Mouse (Mus musculus): ENCODE data around the gene Olfr10. TPM values are rescaled to one million over a fixed set of nuclear protein-coding genes. Genes with fewer than 3 reads are reported as not detected.
A peak's percentile ranks its signal among the peaks of the same experiment; 100 is the strongest.

Gene Olfr10
- polyA plus RNA-seq (2015; fragmentation: Nextera tagmentation; extraction: Ambion mirVana), result not detected in 2 replicates

- no peak for TF ChIP-seq EP300 (optimal IDR thresholded peaks at IDR 0.05)
- TF ChIP-seq CTCF (IDR thresholded peaks at IDR 0.05; ENCODE audit: low read depth), result no peak
- Histone ChIP-seq H3K36me3 (ENCODE audit: control insufficient read depth, insufficient read depth, low read length) (no peaks in the 10 kb centered on the region), H3K4me1 (replicated peaks; ENCODE audit: control insufficient read depth, insufficient read depth) (no peaks in the 10 kb centered on the region), H3K9ac (ENCODE audit: low read length) (no peak within 1 kb of the TSS), H3K9me3 (ENCODE audit: control insufficient read depth, low read length) (no peaks in the 10 kb centered on the region), H3K27me3 (ENCODE audit: control insufficient read depth, insufficient read depth, low read length) (no peaks in the 10 kb centered on the region), H3K27ac (replicated peaks) (no peak within 1 kb of the TSS), H3K4me3 (ENCODE audit: low read depth, low read length) (no peak within 1 kb of the TSS), H3K4me2 (replicated peaks; ENCODE audit: low read depth) (no peak within 1 kb of the TSS)
- DNase-seq (ENCODE audit: low spot score) (no peak), ATAC-seq (ENCODE audit: low FRiP score, low TSS enrichment) (no peak)
Measured at GRCm38 (mm10) chr11:49304441-49304840, at the start of gene Olfr10. TSS of gene Olfr10 (plus strand) at chr11:49304741.

- ATAC-seq (ENCODE audit: low FRiP score, low TSS enrichment) (no peak), DNase-seq (ENCODE audit: low spot score) (no peak)
- H3K27me3 ChIP-seq (ENCODE audit: control insufficient read depth, insufficient read depth, low read length), result no peaks in the 10 kb centered on the region
- no peak overlapping the region for H3K4me2 ChIP-seq (replicated peaks; ENCODE audit: low read depth)
- H3K27ac ChIP-seq (replicated peaks), result no peak overlapping the region
- no peaks in the 10 kb centered on the region for H3K9me3 ChIP-seq (ENCODE audit: control insufficient read depth, low read length)
- WGBS, result 77% methylated on average over 2 of the region's 2 CpGs
- no peaks in the 10 kb centered on the region for H3K4me1 ChIP-seq (replicated peaks; ENCODE audit: control insufficient read depth, insufficient read depth)
- peaks cover 28% of the 10 kb centered on the region for H3K36me3 ChIP-seq (ENCODE audit: control insufficient read depth, insufficient read depth, low read length)
- H3K9ac ChIP-seq (ENCODE audit: low read length), result no peak overlapping the region
- no peak for TF ChIP-seq EP300 (optimal IDR thresholded peaks at IDR 0.05)
- TF ChIP-seq CTCF (IDR thresholded peaks at IDR 0.05; ENCODE audit: low read depth), result no peak
- H3K4me3 ChIP-seq (ENCODE audit: low read depth, low read length), result no peak overlapping the region
Measured at GRCm38 (mm10) chr11:49259296-49259695, 45.2 kb upstream of the Olfr10 start.

- Histone ChIP-seq H3K9ac (ENCODE audit: low read length) (no peak overlapping the region), H3K4me2 (replicated peaks; ENCODE audit: low read depth) (no peak overlapping the region), H3K4me3 (ENCODE audit: low read depth, low read length) (no peak overlapping the region), H3K4me1 (replicated peaks; ENCODE audit: control insufficient read depth, insufficient read depth) (no peaks in the 10 kb centered on the region), H3K36me3 (ENCODE audit: control insufficient read depth, insufficient read depth, low read length) (peaks cover 25% of the 10 kb centered on the region), H3K27ac (replicated peaks) (no peak overlapping the region), H3K9me3 (ENCODE audit: control insufficient read depth, low read length) (no peaks in the 10 kb centered on the region), H3K27me3 (ENCODE audit: control insufficient read depth, insufficient read depth, low read length) (no peaks in the 10 kb centered on the region)
- WGBS, result 29% methylated on average over 1 of the region's 1 CpGs
- no peak for TF ChIP-seq CTCF (IDR thresholded peaks at IDR 0.05; ENCODE audit: low read depth)
- no peak for TF ChIP-seq EP300 (optimal IDR thresholded peaks at IDR 0.05)
- DNase-seq (ENCODE audit: low spot score) (no peak), ATAC-seq (ENCODE audit: low FRiP score, low TSS enrichment) (no peak)
Measured at GRCm38 (mm10) chr11:49259829-49260228, 44.7 kb upstream of the Olfr10 start.

GRCm38 (mm10) chr11:49260598-49261312 is 43.8 kb upstream of the Olfr10 start:
- no peaks in the 10 kb centered on the region for H3K9me3 ChIP-seq (ENCODE audit: control insufficient read depth, low read length)
- peak; percentile 31; the same call in 1 of the 2 replicates for ATAC-seq (ENCODE audit: low FRiP score, low TSS enrichment)
- 85% methylated on average over 21 of the region's 21 CpGs for WGBS
- H3K27ac ChIP-seq (replicated peaks), result no peak overlapping the region
- peak; percentile 42 for DNase-seq (ENCODE audit: low spot score)
- no peak overlapping the region for H3K9ac ChIP-seq (ENCODE audit: low read length)
- no peaks in the 10 kb centered on the region for H3K4me1 ChIP-seq (replicated peaks; ENCODE audit: control insufficient read depth, insufficient read depth)
- TF ChIP-seq CTCF (IDR thresholded peaks at IDR 0.05; ENCODE audit: low read depth) (no peak), EP300 (optimal IDR thresholded peaks at IDR 0.05) (no peak)
- H3K4me2 ChIP-seq (replicated peaks; ENCODE audit: low read depth), result no peak overlapping the region
- H3K27me3 ChIP-seq (ENCODE audit: control insufficient read depth, insufficient read depth, low read length), result no peaks in the 10 kb centered on the region
- H3K4me3 ChIP-seq (ENCODE audit: low read depth, low read length), result no peak overlapping the region
- peaks cover 24% of the 10 kb centered on the region for H3K36me3 ChIP-seq (ENCODE audit: control insufficient read depth, insufficient read depth, low read length)

- 90% methylated on average over 14 of the region's 14 CpGs for WGBS
- Histone ChIP-seq H3K9me3 (ENCODE audit: control insufficient read depth, low read length) (no peaks in the 10 kb centered on the region), H3K4me3 (ENCODE audit: low read depth, low read length) (no peak overlapping the region), H3K4me1 (replicated peaks; ENCODE audit: control insufficient read depth, insufficient read depth) (no peaks in the 10 kb centered on the region), H3K4me2 (replicated peaks; ENCODE audit: low read depth) (no peak overlapping the region), H3K9ac (ENCODE audit: low read length) (no peak overlapping the region), H3K27me3 (ENCODE audit: control insufficient read depth, insufficient read depth, low read length) (no peaks in the 10 kb centered on the region), H3K27ac (replicated peaks) (no peak overlapping the region), H3K36me3 (ENCODE audit: control insufficient read depth, insufficient read depth, low read length) (peaks cover 24% of the 10 kb centered on the region)
- TF ChIP-seq CTCF (IDR thresholded peaks at IDR 0.05; ENCODE audit: low read depth) (no peak), EP300 (optimal IDR thresholded peaks at IDR 0.05) (no peak)
- DNase-seq (ENCODE audit: low spot score), result no peak
- no peak for ATAC-seq (ENCODE audit: low FRiP score, low TSS enrichment)
Measured at GRCm38 (mm10) chr11:49261313-49261855, 43.2 kb upstream of the Olfr10 start.

- Histone ChIP-seq H3K36me3 (ENCODE audit: control insufficient read depth, insufficient read depth, low read length) (peaks cover 24% of the 10 kb centered on the region), H3K4me2 (replicated peaks; ENCODE audit: low read depth) (no peak overlapping the region), H3K4me1 (replicated peaks; ENCODE audit: control insufficient read depth, insufficient read depth) (no peaks in the 10 kb centered on the region), H3K9me3 (ENCODE audit: control insufficient read depth, low read length) (no peaks in the 10 kb centered on the region), H3K27ac (replicated peaks) (no peak overlapping the region), H3K9ac (ENCODE audit: low read length) (no peak overlapping the region), H3K27me3 (ENCODE audit: control insufficient read depth, insufficient read depth, low read length) (no peaks in the 10 kb centered on the region), H3K4me3 (ENCODE audit: low read depth, low read length) (no peak overlapping the region)
- DNase-seq (ENCODE audit: low spot score), result no peak
- ATAC-seq (ENCODE audit: low FRiP score, low TSS enrichment), result no peak
- no peak for TF ChIP-seq EP300 (optimal IDR thresholded peaks at IDR 0.05)
- no peak for TF ChIP-seq CTCF (IDR thresholded peaks at IDR 0.05; ENCODE audit: low read depth)
- 92% methylated on average over 5 of the region's 5 CpGs for WGBS
Measured at GRCm38 (mm10) chr11:49262286-49262685, 42.3 kb upstream of the Olfr10 start.

Data from stomach, postnatal 0 days (tissue).